Mouse (Mus musculus) kidney, postnatal 25 days (tissue): ENCODE results near the gene Gm49510.
A peak's percentile ranks its signal among the peaks of the same experiment; 100 is the strongest.

Experiments used
- DNase-seq, 2 experiments: peaks; one replicate each; pipeline ENCODE4 v3.0.0; 2021; ENCODE audit warnings: mixed read lengths in 2 of 2

The Gm49510 gene

DNA sequence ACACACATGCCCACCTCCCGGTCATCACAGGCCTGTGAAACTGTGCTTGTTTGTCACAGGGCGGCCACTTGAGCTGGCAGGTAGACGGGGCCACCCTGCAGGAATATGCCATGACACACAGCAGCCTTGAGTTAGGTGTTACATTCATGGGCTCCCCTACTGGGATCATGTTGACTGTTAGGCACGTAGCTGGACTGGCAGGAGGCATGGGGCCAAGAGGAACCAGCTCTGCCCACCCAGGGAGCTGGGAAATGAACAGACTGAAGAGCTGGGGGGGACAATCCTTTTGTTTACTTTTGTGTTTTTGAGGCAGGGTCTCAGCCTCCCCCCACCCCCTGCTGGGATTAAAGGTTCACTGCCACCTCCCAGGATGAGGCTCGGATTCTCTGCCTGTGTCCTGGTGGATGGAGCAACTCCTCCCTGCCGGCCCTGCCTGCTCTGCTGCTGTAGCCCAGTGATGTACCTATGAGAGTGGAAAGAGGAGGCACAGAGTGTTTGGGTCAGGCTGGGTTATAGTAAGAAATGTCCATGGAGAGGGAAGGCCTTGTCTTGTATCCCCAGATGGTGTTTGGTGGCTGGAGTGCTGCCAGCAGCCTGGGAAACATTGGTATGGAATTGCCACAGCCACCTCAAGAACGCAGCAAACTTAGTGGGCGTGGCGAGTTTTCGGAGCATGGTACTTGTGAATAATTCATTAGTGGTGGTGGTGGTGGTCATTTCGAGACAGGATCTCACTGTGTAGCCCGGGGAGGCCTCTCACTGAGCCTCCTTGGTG lies 16.8 kb downstream of the Gm49510 start:
- peak in 1 of 2 experiments; percentile 42 for DNase-seq

DNA sequence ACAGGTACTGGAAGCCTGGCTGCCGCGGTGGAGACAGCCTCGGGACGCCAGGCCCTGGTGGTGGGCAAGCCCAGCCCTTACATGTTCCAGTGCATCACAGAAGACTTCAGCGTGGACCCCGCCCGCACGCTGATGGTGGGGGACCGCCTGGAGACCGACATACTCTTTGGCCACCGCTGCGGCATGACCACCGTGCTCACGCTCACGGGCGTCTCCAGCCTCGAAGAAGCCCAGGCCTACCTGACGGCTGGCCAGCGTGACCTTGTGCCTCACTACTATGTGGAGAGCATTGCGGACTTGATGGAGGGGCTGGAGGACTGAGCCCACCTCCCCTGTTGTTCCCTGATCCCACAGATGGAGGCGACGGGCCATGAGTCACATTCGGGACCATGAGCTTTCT lies 18.7 kb downstream of the Gm49510 start:
- peak in 1 of 2 experiments; percentile 40 for DNase-seq

DNA sequence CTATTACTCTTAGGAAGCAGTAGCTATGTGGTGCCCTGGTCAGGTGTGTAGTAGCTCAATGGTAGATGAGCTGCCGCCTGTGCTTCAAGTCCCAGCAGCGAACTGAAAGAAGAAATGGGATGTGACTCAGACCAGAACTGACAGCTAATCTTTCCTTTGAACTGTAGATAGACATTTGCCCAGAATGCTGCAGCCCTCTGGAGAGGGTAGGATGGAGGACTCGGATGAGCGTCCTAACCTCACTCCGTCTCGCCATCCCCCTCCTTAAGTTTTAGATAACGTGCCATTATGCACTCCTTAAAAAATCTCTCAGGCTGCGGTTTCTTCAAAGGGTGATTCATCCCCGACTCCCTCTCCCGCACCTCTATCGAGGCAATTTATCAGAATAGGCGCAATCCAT lies 20.4 kb downstream of the Gm49510 start:
- DNase-seq: no peak

GRCm38 (mm10) chr15:78922700-78923099 lies 23.2 kb downstream of the Gm49510 start:
- DNase-seq: no peak

DNA sequence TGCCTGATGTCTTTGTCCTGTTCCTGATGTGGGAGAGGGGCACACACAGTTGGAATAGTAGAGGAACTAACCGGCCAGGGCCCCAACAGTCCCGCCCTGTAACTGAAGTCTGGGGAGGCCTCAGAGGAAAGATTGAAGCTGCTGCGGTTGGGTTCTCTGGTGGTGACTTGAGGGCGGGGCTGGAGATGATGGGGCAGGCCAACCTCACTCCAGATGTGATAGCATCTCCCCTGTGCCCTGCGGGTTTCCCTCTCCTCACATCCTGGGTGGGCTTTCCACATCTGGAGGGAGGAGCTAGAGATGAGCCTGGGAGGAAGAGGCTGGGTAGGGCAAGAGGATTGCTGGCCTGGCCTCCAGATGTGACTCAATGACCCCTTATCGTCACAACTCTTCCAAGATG lies 24.1 kb downstream of the Gm49510 start:
- no peak for DNase-seq

GRCm38 (mm10) chr15:78925129-78925528 lies 25.7 kb downstream of the Gm49510 start:
- peak; percentile 67 to 72 for DNase-seq

- DNase-seq: peak; percentile 94 to 97
Observed at GRCm38 (mm10) chr15:78926021-78926919, 26.8 kb downstream of the Gm49510 start, which contains the start of gene Lgals1. TSS of gene Lgals1 (plus strand) at chr15:78926725.

GRCm38 (mm10) chr15:78927021-78927787 lies 27.7 kb downstream of the Gm49510 start:
- peak; percentile 47 to 72 for DNase-seq

DNA sequence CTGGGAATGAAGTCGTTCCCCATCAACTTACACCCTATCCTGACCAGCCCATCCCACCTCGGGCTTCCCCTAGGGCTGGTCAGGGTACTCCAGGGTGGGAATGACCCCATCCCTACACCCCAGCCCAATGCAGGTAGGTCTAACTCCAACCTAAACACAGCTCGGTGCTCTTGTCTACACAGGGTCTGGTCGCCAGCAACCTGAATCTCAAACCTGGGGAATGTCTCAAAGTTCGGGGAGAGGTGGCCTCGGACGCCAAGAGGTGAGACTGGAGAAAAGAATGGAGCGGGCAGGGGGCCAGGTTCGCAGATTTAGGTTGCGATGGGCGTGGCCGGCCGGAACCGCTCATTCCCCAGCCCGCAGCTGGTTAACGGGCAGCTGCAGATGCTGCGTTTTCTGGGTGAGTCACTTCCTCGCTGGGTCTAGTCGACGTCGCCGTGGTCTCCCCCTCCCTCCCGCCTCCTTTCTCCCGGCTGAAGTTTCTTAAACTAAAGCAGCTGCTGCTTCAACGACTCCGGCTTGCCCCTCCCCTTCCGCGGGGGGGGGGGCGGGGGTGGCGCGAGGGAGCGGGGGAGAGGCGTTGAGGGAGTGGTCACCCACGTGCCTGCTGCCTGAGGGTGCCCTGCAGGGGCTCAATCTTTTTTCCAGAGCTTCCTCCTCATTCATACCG lies 28.5 kb downstream of the Gm49510 start:
- DNase-seq: peak; percentile 72 to 89

- no peak for DNase-seq
Observed at GRCm38 (mm10) chr15:78928539-78928938, 29.1 kb downstream of the Gm49510 start.

DNA sequence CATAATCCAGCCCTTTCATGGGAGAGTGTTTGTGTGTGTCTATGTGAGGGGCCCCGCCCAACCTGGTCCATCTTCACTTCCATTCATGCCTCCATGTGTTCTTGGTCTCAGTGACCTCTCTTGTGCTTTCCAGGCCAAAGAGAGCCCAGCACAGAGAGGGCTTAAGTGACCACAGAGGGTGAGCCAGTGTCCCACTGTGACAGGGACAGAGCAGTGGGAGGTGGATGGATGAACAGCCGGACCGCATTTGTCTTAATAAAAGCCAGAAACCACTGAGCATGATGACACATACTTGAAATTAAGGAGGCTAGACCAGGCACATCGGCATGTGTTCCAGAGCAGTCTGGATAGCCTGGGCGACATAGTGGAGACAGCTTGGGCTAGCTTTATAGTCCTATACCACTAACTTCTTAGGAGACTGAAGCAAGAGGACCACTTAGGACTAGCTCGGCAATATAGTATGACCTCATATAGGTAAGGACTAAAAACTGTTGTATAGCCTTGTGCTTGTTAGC lies 30.8 kb downstream of the Gm49510 start:
- DNase-seq: no peak

- DNase-seq: no peak
Observed at GRCm38 (mm10) chr15:78930801-78931426, 31.4 kb downstream of the Gm49510 start.

- peak; percentile 66 for DNase-seq
Observed at GRCm38 (mm10) chr15:78931577-78931976, 32.1 kb downstream of the Gm49510 start.

DNA sequence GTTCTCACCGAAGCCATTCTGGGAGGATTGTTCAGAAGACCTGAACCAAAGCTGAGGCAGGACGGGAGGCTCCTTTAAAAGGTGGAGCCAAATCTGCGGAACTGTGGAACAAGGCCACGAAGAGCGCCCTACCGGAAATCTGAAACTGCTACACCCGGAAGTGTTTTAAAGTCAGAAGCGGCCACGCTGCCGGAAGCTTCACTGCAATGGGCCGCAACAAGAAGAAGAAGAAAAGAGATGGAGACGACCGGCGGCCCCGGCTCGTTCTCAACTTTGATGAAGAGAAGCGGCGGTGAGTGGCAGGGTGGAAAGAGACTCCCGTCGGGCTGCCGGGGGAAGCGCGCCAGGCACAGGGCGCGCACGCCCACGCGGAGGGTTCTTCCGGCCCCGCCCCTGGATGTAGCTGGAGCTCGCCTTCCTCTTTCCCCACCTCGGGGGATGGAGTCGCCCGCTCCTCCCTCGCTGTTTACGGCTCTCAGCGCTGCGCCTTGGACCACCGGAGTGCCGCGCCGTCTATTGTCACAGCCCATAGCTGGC lies 35.4 kb downstream of the Gm49510 start, which contains the start of gene Nol12:
Gene Nol12 (plus strand): TSS at position 150 of the 537 bp plus-strand sequence.
- DNase-seq: peak; percentile 88 to 89

DNA sequence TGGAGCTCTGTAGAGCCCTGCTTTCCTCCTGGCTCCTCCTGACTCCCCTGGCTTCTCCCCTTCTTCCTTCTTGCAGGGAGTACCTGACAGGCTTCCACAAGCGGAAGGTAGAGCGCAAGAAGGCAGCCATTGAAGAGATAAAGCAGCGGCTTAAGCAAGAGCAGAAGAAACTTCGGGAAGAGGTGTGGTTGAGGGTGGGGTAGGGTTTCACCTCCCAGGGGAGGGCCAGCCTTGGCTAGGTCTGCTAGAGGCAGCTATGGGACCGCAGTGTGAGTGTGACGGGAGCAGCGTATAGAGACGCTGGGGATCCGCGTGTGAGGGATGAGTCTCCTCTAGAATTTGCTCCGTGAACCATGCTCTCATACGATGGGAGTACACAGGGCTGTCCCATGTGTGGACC lies 36.9 kb downstream of the Gm49510 start:
- DNase-seq: no peak

DNA sequence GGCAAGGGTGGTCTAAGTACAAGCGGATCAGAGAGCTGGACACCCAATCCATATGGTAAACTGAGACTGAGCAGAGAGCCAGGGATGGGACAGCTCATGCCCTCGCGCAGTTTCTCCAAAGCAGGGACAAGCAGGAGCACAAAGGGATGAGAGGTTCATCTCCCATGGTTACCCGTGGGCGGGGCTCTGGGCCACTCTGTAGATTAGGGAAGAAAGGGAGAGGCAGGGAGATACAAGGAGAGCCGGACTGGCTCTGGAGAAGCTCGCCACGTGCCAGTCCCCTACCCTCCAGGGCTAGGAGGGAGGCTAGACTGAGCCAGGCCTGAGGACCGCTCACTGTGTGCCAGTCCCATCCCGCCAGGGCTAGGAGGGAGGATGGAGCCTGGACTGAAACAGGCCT lies 37.8 kb downstream of the Gm49510 start:
- no peak for DNase-seq

DNA sequence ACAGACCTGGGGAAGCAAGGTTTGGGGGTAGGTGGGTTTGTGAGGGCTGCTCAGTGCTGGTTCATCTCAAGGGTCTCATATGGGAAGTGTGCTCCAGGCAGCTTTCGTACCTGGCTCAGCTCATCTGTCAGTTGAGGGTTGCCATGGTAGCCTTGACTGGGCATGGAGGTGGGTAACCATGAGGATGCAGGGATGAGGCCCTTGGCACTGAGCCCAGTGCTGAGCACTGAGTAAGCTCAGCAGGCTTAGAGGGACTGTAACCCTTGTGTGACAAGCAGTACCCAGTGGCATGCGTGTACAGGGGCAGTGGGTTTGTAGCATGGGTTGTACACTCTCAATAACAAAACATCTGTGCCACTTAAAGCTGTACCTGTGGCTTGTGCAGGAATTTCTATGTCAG lies 38.5 kb downstream of the Gm49510 start:
- no peak for DNase-seq

- no peak for DNase-seq
Observed at GRCm38 (mm10) chr15:78940325-78940724, 40.9 kb downstream of the Gm49510 start.

DNA sequence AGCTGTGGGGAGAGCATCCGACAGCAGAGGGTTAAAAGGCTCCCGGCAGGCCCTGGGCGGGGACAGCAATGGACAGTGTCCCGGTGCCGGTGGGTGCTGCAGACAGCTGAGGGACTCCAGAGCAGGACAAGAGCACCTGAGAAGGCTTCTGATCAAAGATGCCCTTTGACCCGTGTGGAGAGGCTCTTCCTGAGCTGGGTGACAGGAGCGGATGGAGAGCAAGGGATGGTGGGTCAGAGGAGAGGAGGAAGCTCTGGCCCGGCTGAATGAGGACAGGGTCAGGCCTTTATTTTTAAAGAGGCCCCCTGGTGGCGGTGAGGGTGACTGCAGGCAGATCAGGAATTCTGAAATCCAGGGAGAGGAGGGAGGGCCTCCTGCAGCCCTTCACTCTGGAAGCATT lies 43.2 kb downstream of the Gm49510 start:
- DNase-seq: peak; percentile 84 to 87

GRCm38 (mm10) chr15:78946232-78946631 lies 46.8 kb downstream of the Gm49510 start:
- DNase-seq: no peak

DNA sequence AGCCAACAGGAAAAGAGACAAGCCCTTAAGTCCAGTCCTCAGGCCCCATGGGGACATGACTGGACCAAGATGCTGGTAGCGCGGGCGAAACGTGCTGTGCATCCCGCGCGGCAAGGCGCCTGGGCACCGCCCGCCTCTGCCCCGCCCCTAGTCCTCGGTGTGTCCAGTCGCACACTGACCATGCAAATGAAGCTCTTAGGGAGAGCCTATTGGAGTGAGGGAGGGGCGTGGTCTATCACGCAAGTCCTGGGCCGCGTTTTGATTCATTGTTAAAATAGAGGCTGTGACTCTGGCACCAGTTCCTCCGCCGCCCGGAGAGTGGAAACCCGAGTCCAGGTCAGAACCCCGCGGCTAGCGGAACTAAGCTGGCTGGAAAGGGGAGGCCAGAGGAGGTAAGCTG lies 48.2 kb downstream of the Gm49510 start, which contains the start of gene Triobp:
Gene Triobp (plus strand): TSS at position 68 of the 400 bp plus-strand sequence.
- peak; percentile 91 to 95 for DNase-seq
